Mouse (Mus musculus) forebrain, embryonic 16.5 days (tissue): ENCODE data around the gene Mpi. TPM values are rescaled to one million over a fixed set of nuclear protein-coding genes. Genes with fewer than 3 reads are reported as not detected.

ENCODE experiments used
- ATAC-seq: fragments of 200-750 bp; cut with Nextera tagmentation; 2 replicates; pipeline ENCODE4 v1.8.0; 2017; ENCODE audit warnings: mild to moderate bottlenecking, moderate library complexity
- H3K27ac ChIP-seq: fragments of 300-500 bp; sonication (generic); 2 replicates; pipeline ENCODE4 v1.5.1; 2014; ENCODE audit warnings: low read length, control low read depth
- H3K27me3 ChIP-seq: fragments of 300-500 bp; sonication (generic); replicated peaks from 2 replicates; pipeline ENCODE4 v1.6.1; 2014; ENCODE audit warnings: low read length; ENCODE audit not compliant: control insufficient read depth, insufficient read depth
- H3K36me3 ChIP-seq: fragments of 300-500 bp; sonication (generic); 2 replicates; pipeline ENCODE4 v1.6.1; 2014; ENCODE audit not compliant: control insufficient read depth, insufficient read depth
- H3K4me1 ChIP-seq: fragments of 300-500 bp; sonication (generic); replicated peaks from 2 replicates; pipeline ENCODE4 v1.6.1; 2014; ENCODE audit warnings: low read length; ENCODE audit not compliant: control insufficient read depth, insufficient read depth
- H3K4me2 ChIP-seq: fragments of 300-500 bp; sonication (generic); 2 replicates; pipeline ENCODE4 v1.6.1; 2014; ENCODE audit warnings: mild to moderate bottlenecking, low read length, control low read depth
- H3K4me3 ChIP-seq: fragments of 300-500 bp; sonication (generic); replicated peaks from 2 replicates; pipeline ENCODE4 v1.5.1; 2014; ENCODE audit warnings: mild to moderate bottlenecking, low read length, control low read depth
- H3K9ac ChIP-seq: fragments of 300-500 bp; sonication (generic); replicated peaks from 2 replicates; pipeline ENCODE4 v1.6.1; 2014; ENCODE audit warnings: low read depth, low read length, control low read depth
- H3K9me3 ChIP-seq: fragments of 300-500 bp; sonication (generic); 2 replicates; pipeline ENCODE4 v1.6.1; 2016; ENCODE audit warnings: low read length; ENCODE audit not compliant: control insufficient read depth
- WGBS: fragments of 180-500 bp; shearing (Covaris S2); extraction: QIAGEN DNeasy Blood & Tissue Kit; methylation state at CpG from one replicate; pipeline ENCODE4 v1.1.7; 2014; 5-methylcytosine and 5-hydroxymethylcytosine counted together
- polyA plus RNA-seq: library from polyadenylated mRNA; unstranded; fragments of >200 nt; fragmentation: Nextera tagmentation; extraction: Ambion mirVana; gene quantifications from 2 replicates; pipeline ENCODE4 v1.2.1, GENCODE M21; 2015

Gene Mpi
- polyA plus RNA-seq, 1 experiment from 2014 or later, result 73.7 TPM

DNA sequence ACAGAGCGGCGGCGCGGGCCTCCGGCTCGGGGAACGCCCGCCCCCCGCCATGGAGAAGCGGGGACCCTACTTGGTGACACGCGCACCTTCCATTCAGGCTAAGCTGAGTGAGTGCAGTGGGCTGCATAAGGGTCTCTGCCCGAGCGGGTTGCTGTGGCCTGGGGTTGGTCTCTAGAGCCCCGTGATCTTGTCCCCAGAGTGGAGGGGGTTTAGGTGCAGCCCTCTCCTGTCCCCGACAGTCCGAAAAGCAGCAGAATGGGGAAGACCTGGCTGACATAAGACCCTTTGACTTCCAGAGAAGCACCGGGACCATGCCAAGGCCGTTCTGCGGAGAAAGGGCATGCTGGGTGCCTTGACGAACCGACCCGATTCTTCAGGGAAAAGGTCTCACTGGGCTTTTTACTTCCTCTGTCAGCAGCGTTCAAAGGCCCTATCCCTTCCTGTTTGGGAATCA is 14.8 kb downstream of the Mpi start:
- 0% methylated on average over 24 of the region's 24 CpGs for WGBS
- Histone ChIP-seq H3K27ac (peak overlapping the region; percentile 87), H3K4me1 (peaks cover 20% of the 10 kb centered on the region), H3K9me3 (no peaks in the 10 kb centered on the region), H3K36me3 (peaks cover 13% of the 10 kb centered on the region), H3K4me3 (peak overlapping the region; percentile 78), H3K4me2 (peak overlapping the region; percentile 84), H3K27me3 (no peaks in the 10 kb centered on the region), H3K9ac (peak overlapping the region; percentile 92)
- peak; percentile 72 for ATAC-seq

DNA sequence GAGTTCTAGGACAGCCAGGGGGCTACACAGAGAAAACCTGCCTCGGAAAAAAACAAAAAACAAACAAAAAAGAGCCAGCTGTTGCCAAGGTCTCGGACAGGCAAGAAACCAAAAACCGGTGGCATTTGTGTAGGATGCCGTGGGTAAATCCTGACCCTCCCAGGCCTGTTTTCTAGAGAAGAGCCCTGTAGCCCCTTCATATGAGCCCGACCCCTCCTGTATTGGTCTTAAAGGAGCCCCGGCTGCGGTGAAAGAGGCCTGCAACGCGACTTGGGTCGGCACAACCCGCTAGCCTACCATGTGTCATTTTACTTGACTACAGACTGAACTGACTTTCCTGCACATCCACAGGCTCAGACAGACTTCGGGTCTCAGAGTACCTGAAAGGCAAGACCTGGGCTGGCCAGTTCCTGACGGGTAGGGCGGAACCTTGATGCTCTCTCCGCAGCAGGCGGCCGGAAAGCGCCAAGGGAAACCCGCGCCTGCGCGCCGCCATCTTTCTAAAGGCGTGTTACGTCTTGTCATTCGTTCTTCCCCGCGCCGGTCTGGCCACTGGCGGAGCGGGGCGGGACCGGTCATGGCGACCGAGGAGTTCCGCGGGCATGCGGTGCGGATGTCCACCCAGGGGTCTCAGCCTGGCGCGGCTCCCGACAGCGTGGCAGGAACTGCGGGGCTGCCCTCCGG is 15.4 kb downstream of the Mpi start, which contains the start of gene Fam219b:
Fam219b (plus strand) TSS at position 485 of the 684 bp plus-strand sequence.
- WGBS, result under 1% methylated on average over 45 of the region's 45 CpGs
- H3K9me3 ChIP-seq, result no peaks in the 10 kb centered on the region
- H3K9ac ChIP-seq, result peak within 1 kb of the TSS; percentile 92
- H3K4me3 ChIP-seq, result peak within 1 kb of the TSS; percentile 78
- peaks cover 20% of the 10 kb centered on the region for H3K4me1 ChIP-seq
- peaks cover 17% of the 10 kb centered on the region for H3K36me3 ChIP-seq
- peak; percentile 89 for ATAC-seq
- H3K27me3 ChIP-seq, result no peaks in the 10 kb centered on the region
- peak within 1 kb of the TSS; percentile 87 for H3K27ac ChIP-seq
- peak within 1 kb of the TSS; percentile 84 for H3K4me2 ChIP-seq

DNA sequence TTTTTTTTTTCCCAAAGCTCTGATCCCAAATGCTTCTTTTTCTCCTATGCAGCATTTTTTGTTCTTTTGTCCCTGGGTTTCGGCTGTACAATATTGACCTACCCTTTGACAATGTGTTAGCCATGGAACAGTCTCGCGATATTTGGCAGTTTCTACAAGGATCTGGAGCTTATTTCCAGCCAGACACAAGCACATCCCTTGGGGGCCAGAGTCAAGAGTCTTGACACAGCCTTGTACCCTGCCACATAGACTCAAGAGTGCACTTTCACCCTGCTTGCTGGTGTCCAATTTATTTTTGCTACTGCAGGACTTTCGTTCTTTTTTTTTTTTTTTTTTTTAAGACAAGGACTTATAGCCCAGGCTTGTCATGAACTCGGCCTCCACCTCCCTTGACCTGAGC is 16.2 kb downstream of the Mpi start:
- no peak for ATAC-seq
- Histone ChIP-seq H3K36me3 (peaks cover 20% of the 10 kb centered on the region), H3K27ac (no peak overlapping the region), H3K9ac (no peak overlapping the region), H3K4me3 (no peak overlapping the region), H3K4me2 (peak overlapping the region; percentile 84), H3K4me1 (peaks cover 20% of the 10 kb centered on the region), H3K9me3 (no peaks in the 10 kb centered on the region), H3K27me3 (no peaks in the 10 kb centered on the region)
- WGBS, result 88% methylated on average over 5 of the region's 5 CpGs

DNA sequence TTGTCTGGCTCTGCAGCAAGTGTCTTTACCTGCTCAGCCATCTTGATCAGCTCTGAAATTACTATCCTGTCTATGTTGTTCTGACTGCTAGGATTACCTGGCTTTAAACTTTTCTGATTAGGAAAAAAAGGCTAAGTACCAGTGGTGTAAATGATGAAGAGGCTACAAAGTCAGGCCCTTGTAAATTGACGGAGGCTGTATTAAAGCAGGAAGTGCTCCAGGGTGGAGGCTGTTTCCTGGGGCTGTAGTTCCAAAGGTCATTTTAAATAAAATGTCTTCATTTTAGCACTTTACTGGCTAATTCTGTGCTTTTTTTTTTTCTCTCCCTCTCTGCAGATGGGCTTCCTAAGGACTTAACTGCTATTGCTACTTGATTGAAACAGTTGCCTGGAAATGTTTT is 20.6 kb downstream of the Mpi start:
- Histone ChIP-seq H3K4me3 (no peak overlapping the region), H3K36me3 (peaks cover 21% of the 10 kb centered on the region), H3K9ac (no peak overlapping the region), H3K27me3 (no peaks in the 10 kb centered on the region), H3K27ac (no peak overlapping the region), H3K4me1 (peaks cover 7% of the 10 kb centered on the region), H3K9me3 (no peaks in the 10 kb centered on the region), H3K4me2 (no peak overlapping the region)
- no peak for ATAC-seq
- 96% methylated on average over 1 of the region's 1 CpGs for WGBS

DNA sequence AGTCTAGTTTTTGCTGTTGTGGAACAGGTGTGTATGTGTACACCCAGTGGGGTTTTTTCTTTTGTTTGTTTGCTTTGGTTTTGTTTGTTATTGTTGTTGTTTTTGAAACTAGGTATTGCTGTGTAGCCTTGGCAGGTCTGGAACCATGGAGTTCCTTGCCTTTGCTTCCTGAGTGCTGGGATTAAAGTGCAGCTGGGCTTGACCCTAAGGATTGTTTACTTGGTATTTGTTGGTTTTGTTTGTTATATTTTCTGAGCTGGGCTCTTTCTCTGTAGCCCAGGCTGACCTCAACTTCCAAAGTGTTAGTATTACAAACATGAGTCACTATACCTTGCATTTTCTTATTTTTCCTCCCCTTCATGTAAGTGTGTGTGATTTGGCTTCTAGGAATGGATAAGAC is 26.1 kb downstream of the Mpi start:
- Histone ChIP-seq H3K36me3 (peaks cover 8% of the 10 kb centered on the region; the same call in 1 of the 2 replicates), H3K27ac (no peak overlapping the region), H3K4me3 (no peak overlapping the region), H3K4me2 (no peak overlapping the region), H3K9me3 (no peaks in the 10 kb centered on the region), H3K4me1 (peaks cover 24% of the 10 kb centered on the region), H3K27me3 (no peaks in the 10 kb centered on the region), H3K9ac (no peak overlapping the region)
- ATAC-seq, result no peak

DNA sequence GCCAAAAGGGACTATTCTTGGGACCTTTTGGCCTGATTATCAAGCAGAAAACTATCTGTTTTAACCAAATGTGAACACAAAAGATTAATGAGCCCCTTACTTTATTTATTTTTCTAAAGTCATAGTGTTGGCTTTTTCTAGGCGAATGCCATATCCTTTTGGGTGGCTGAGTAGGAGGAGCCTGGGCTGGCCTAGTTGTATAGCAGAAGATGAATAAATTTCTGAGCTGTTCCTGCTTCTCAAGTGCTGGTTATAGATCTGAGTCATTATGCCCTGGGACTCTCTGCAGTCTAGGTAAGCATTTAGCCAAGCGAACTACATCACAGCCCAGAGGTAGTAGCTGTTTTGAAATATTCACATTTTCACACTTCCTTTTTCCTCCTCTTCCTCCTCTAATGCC is 27.0 kb downstream of the Mpi start:
- WGBS, result 86% methylated on average over 2 of the region's 2 CpGs
- no peak for ATAC-seq

DNA sequence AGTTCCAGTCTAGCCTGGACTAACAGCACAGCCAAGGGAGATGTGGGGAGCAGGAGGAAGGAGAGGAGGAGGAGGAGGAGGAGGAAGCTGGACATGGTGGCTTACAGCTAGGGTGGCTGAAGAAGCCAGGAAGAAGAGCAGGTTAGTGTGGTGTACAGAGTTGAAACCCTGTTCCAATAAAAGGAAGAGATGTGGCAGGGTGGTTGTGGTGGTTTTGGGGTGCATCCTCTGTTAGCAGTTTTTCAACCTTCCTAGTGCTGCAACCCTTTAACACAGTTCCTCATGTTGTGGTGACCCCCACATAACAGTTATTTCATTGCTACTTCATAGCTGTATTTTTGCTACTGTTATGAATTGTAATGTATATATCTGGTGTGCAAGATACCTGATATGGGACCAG is 28.1 kb downstream of the Mpi start:
- H3K27ac ChIP-seq, result no peak overlapping the region
- H3K27me3 ChIP-seq, result no peaks in the 10 kb centered on the region
- H3K4me1 ChIP-seq, result peaks cover 27% of the 10 kb centered on the region
- H3K4me2 ChIP-seq, result no peak overlapping the region
- H3K4me3 ChIP-seq, result no peak overlapping the region
- ATAC-seq, result no peak
- H3K36me3 ChIP-seq, result peaks cover 2% of the 10 kb centered on the region; the same call in 1 of the 2 replicates
- H3K9me3 ChIP-seq, result no peaks in the 10 kb centered on the region
- no peak overlapping the region for H3K9ac ChIP-seq

More for the DNA sequence above, 27.0 kb downstream of the Mpi start:
- H3K4me1 ChIP-seq, result peaks cover 25% of the 10 kb centered on the region
- H3K27me3 ChIP-seq, result no peaks in the 10 kb centered on the region
- no peaks in the 10 kb centered on the region for H3K9me3 ChIP-seq
- peaks cover 4% of the 10 kb centered on the region; the same call in 1 of the 2 replicates for H3K36me3 ChIP-seq
- H3K4me3 ChIP-seq, result no peak overlapping the region
- no peak overlapping the region for H3K27ac ChIP-seq
- H3K4me2 ChIP-seq, result no peak overlapping the region
- H3K9ac ChIP-seq, result no peak overlapping the region

DNA sequence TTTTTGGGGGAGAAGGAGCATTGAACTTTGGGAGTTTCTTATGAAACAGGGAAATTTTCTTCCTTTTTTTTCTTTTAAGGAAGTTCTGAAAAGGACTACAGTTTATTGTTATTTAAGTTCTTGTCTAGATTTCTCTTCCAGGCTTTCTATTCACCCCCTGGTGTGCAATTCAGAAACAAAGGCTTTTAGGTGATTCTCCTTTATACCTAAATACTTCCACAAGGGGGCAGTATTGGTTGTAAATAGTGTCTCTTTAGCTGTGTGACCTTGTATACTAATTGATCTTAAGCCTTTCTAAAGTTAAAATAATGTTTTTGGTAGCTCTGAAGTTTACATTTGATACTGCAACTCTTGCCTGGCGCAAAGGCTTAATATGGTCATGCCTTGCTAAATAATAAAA is 28.8 kb downstream of the Mpi start:
- Histone ChIP-seq H3K27ac (no peak overlapping the region), H3K4me3 (no peak overlapping the region), H3K36me3 (no peaks in the 10 kb centered on the region; the same call in 1 of the 2 replicates), H3K27me3 (no peaks in the 10 kb centered on the region), H3K9ac (no peak overlapping the region), H3K4me1 (peaks cover 27% of the 10 kb centered on the region), H3K9me3 (no peaks in the 10 kb centered on the region), H3K4me2 (no peak overlapping the region)
- WGBS, result 83% methylated on average over 1 of the region's 1 CpGs
- ATAC-seq, result no peak

DNA sequence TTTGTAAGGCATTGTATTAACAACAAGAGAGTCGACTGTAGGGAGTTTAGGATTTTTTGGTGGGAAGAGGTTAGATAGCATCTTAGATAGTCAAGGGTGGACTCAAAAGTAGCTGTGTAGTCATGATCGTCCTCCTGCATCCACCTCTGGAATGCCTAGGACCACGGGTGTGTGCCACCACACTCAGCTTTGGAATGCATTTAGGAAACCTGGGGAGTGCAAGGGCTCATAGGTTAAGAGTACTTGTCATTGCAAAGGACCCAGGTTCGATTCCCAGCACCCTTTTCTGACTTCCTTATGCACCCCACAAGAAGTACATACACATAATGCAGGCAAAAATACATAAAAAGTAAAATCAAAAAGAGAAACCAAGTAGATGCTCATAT is 29.7 kb downstream of the Mpi start:
- H3K9ac ChIP-seq, result no peak overlapping the region
- H3K4me3 ChIP-seq, result peak overlapping the region; percentile 94; the same call in 1 of the 2 replicates
- H3K9me3 ChIP-seq, result no peaks in the 10 kb centered on the region
- WGBS, result 83% methylated on average over 4 of the region's 4 CpGs
- H3K4me1 ChIP-seq, result peaks cover 27% of the 10 kb centered on the region
- no peaks in the 10 kb centered on the region for H3K27me3 ChIP-seq
- no peaks in the 10 kb centered on the region for H3K36me3 ChIP-seq
- no peak for ATAC-seq
- peak overlapping the region; percentile 80 for H3K4me2 ChIP-seq
- H3K27ac ChIP-seq, result no peak overlapping the region
